Mouse (Mus musculus): ENCODE measurements around the gene Efcc1.

Efcc1 gene

DNA sequence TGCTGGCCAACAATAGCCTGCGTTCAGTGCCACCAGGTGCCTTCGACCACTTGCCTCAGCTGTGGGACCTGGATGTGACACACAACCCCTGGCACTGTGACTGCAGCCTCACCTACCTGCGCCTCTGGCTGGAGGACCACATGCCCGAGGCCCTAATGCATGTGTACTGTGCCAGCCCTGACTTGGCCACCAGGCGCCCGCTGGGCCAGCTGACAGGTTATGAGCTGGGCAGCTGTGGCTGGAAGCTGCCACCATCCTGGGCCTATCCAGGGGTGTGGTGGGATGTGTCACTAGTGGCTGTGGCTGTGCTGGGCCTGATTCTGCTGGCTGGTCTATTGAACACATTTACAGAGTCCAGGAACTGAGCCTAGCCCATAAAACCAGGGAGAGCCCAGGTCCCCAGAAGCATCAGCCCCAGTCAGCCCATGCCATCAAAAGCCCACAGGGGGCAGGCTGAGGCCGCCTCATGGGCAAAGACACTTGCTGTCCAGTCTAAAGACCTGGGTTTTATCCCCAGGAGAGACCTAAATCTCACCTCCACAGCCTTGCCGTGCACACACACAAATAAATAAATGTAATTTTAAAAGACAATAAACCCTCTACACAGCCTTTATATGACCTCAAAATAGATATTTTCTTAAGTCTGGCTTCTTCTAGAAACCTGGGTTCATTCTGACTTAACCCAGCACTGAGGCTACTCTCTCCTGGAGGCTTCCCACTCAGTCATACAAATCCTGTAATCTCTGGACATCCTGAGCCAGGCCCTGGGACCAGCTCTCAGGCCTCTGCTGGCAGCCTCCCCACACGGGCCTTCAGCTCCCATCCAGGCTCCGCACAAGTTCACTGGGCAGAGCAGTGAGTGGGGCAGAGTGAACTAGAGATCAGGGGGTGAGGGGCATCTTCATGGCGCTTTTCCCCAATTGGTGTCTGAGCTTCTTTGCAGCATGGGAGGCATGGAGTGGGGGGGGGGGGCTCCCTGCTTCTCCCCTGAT lies 48.8 kb downstream of the Efcc1 start:
- no peak for DNase-seq

DNA sequence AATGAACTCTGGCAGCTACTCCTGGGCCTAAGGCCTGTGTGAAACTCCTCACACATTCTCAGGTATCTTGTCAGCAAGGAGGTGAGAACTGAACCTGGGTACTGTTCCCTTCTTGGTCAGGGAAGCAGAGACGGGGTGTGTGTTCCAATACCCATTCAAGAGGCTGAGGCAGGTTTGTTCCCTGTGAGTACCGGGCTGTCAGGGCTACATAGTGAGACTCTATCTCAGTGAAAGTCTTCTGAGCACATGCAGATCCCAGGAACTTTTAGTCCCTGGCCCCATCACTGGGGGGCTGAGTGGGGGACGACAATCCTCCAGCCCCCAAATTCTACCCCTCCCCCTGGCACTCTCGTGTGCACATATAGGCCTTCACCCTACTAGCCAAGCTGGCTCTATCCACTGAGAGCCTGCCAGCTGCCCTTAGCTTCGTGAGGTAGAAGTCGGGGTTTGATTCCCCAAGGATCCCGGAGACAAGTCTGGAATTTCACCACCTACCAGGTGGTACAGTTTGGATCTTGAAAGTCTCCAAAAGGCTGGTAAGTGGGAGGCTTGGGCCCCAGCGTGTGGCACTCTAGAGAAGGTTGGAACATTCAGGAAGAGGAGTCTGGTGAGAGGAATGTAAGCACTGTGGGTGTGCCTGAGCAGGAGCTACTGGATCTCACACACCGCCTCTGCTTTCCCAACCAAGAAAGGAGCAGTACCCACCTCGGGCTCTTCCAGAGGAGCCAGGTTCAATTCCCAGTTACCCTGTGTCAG lies 50.1 kb downstream of the Efcc1 start:
- DNase-seq, result no peak

GRCm38 (mm10) chr6:87784033-87784432 lies 53.4 kb downstream of the Efcc1 start:
- no peak for DNase-seq

GRCm38 (mm10) chr6:87786621-87787020 lies 56.0 kb downstream of the Efcc1 start:
- no peak for DNase-seq

DNA sequence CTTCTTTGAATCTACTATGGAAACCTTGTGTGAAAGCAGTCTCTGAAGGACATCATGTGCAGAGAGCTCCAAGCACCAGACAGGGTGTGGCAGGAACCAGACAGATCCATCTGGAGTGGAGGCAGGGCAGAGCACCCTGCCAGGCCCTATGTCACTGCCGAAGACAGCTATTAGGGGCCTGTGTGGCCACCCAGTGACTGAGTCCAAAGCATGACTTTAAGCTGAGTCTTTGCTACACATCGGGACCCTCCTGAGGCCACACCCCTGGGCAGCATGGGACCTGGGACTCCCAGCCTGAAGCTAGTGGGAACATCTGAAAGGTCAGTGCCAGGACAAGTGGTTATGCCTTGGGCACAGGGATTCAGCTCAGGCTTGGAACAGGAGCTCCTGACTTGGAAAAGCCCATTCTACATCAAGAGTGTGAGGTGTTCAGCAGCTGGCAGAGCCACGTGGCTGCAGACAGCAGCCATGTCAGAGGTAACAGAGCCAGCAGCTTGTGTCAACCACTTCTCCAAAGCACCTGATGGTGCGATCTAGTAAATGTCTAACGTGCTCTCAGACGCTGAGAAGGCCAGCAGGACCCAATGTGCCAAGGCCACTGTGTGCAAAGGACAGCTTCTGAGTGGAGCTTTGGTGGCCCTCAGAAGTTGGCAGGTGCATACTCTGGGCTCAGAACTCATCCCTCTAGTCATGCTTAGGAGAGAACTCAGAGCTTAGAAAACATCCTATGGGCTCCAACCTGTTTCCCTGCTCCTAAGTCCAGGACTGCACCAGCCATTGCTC lies 56.6 kb downstream of the Efcc1 start:
- no peak for DNase-seq

DNA sequence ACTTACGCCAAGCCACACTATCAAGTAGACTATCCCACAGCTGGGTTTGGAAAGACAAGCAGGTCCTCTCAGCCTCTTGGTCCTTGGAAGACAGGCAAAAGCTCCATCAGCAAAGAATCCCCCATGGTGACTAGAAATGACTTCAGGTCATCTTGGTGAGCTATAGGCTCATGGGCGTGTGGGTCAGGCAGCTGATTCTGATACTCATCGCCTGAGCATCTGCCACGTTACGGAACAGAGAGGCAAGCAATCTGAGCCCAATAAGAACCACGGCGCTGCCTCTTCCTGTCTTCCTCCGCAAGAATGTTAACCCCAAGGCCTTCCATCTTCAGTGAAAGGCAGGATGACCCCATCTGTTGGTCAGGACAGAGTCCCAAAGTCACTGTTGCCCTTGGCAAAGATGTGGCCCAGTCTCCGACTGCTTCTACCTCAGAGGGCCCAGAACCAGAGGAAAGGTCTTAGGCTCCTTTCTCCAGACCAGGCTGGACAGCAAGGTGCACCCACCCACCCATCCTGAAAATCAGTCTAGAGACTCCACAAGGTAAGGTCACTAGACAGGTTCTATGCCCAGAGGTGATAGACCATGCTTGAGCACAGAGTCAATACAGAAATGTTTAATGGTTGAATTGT lies 57.7 kb downstream of the Efcc1 start:
- no peak for DNase-seq

DNA sequence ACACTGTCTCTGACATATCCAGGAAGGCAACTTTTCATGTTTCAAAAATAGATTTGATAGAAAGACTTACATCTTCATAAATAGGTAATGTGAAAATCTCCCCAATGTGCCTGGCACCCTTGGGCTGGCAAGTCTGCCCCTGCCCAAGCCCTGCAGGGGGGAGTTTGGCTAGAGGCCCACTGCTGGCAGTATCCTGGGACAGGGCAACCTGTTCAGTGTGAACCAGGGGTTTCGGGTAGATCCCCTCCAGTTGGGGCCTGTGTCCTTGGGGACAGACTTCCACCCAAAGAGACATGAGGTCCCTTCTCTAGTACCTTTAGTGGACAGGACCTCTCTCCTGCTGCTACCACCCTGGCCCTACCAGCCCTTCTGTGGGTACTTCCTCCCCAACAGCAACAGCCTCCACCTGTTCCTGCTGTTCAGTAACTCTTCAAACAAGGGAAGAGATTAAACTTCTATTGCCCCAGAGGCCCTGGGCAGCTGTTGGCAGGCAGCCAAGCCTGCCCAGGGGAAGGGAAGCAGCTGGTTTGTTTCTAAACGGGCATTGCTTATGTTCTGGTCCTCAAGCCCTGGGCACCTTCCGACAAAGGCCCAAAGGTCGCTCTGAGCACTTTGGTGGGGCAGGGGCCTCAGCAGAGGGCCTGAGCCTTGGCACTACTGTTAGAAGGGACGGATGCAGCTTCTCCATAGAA lies 58.4 kb downstream of the Efcc1 start:
- no peak for DNase-seq

GRCm38 (mm10) chr6:87789791-87790190 lies 59.1 kb downstream of the Efcc1 start:
- no peak for DNase-seq

- no peak for DNase-seq
Observed at GRCm38 (mm10) chr6:87790779-87791480, 60.3 kb downstream of the Efcc1 start.

DNA sequence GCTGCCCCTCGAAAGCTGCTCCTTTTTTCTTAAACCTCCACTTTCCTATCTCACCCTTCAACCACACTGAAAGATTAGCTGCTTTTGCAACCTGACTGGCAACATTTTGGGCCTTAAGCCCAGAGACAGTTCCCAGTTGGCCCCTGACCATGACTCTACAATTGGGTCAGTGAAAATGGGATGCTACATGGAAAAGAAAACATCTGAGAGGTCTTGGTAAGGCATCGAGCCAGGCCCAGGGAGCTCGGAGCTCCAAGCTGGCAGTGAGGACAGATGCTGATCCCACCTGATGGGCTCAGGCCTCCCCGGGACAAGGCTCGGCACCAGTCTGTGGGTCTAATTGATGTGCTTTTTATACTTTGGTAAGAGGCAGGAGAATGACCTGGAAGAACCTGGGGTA lies 61.2 kb downstream of the Efcc1 start:
- no peak for DNase-seq

DNA sequence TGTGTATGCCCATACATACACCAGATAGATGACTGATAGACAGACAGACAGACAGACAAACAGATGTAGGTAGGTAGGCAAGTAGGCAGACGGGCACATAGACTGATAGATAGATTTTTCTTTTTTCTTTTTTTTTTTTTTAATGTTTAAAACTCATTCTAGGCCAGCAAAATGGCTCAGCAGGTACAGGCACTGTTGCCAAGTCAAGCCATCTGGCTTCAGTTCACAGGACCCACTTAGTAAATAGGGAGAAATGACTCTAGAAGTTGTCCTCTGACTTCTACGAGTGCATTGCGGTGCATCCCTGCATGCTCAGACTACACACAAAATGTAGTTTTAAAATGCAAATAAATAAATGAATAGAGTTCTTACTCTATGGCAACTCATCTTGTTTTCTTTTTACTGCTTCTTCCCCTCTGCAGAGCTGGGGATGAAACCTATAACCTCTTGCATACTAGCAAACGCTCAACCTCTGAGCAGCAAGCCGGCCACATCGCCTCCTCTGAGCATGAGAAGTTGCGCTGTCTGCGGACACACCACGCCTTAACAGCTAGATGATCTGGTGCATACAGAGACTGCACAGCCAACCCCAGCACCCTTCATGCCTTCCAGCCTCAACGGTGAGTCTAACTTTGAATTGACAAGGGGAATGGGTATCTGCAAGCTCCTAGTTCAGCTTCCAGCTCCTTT lies 63.3 kb downstream of the Efcc1 start:
- no peak for DNase-seq

DNA sequence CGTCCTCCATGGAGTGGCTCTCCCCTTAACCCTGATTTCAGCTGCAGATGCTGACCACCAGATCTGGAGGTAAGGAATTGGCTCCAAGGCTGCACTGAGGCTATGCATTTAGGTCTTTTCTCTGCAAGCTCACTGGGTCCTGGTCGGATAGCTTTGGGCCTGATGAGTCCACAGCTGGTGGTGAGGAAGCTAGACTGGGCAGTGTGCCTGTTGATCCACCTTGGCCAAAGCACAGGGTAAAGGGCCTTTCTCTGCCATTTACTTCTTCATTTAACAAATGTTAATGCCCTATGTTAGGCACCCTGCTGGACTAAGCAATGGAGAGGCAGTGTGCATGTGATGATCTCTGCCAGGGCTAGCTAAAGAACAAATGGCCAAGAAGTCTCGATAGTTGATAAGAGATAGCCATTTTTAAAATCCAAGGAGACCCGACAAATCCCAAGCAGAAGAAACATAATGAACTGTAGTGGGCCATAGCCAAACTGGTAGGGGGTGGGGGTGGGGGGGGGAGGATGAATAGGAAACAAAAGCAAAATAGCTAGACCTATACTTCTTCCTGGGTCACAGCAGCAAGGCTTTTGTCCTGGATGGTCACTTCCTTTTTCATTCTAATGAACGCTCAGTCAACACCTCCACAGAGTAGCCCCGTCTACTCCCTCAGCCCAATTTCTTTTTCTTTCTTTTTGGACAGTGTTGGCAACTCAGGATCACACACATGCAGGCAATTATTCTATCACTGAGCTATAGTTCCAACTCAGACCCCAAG lies 64.9 kb downstream of the Efcc1 start:
- DNase-seq, result no peak

DNA sequence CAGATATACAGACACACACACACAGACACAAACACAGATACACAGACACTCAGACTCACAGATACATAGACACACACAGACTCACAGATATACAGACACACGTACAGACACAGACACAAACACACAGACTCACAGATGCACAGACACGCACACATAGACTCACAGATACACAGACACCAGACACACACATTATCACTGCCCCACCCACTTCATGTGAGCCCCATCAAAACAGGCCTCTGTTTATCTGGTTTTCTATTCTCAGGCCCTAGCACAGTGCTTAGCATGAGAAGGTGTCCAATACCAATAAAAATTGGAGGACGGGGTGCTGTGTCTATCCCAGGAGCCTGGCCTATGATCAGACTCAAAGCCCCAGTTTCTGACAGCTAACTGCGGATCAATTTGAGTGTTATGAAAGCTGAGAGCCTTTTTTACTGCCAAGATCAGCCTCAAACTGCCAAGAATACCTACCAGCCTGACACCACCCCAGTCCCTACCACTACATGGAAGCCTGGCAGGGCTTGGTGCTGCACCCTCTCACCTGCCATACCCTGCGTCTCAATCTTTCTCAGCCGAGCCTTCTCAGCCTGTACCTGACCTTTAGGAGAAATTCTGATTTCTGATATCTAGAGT lies 65.7 kb downstream of the Efcc1 start:
- DNase-seq, result no peak

DNA sequence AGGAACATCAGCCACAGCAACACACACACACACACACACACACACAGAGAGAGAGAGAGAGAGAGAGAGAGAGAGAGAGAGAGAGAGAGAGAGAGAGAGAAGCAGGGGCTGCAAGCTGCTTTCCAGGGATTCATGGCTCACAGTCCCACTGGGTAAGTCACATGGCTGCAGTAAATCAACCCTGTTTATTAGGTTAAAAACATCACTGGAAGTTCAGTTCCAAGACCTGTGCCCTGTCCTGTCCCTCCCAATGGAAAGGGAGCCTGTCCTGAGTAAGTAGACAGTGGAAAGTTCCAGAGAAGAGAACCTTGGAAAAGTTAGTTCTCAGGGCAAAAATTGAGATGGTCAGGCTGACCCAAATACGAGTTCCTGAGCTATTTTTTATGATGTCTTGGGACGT lies 66.7 kb downstream of the Efcc1 start:
- no peak for DNase-seq

DNA sequence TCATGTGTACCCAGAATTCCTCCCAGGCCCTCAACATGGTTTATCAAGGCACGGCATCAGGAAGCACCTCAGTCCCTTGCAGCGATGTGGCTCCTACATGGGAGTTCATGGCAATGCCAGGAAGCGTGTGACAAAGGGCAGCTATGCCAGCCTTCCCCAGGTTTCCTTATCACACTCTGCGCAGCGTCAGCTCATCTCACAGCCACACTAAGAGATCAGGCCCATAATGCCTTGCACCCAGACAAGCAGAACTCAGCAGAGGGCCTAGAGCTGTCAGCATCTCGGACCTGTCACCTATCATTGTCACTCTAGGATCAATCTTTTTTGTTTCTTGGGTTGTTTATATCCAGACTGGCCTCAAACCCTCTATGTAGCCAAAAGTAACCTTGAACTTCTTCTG lies 68.9 kb downstream of the Efcc1 start:
- no peak for DNase-seq

- no peak for DNase-seq
Observed at GRCm38 (mm10) chr6:87802462-87802861, 71.8 kb downstream of the Efcc1 start.

- DNase-seq, result no peak
Observed at GRCm38 (mm10) chr6:87804036-87804435, 73.4 kb downstream of the Efcc1 start.

DNA sequence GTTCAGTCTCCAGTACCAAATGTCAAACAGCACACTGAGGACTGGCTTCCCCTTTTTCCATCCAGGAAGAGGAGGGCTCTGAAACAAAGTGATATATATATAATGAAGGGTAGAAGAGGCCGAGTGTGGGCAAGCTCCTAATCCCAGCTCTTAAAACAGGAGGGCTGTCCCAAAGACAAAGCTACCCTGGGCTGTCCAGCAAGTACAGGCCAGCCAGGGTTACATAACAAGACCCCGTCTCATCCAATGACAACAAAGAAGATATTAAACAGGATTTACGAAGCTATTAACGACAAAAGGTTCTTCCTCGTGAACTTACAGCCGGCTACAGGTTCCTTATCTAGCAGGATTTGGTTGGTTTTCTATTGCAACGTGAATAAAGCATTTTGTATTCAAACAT lies 74.2 kb downstream of the Efcc1 start:
- no peak for DNase-seq

GRCm38 (mm10) chr6:87805448-87805847 lies 74.8 kb downstream of the Efcc1 start:
- DNase-seq, result no peak
